Mouse (Mus musculus) liver, postnatal 0 days (tissue): ENCODE data around the gene Tmem72.

Experiments
- CTCF ChIP-seq: sonication (generic); IDR thresholded peaks from 2 replicates; pipeline ENCODE4 v1.5.1; 2016; ENCODE audit warnings: antibody characterized with exemption, low read depth
- EP300 ChIP-seq: IDR thresholded peaks from 2 replicates; pipeline ENCODE4 v1.6.1; 2016; ENCODE audit warnings: antibody characterized with exemption, low read depth, mild to moderate bottlenecking

DNA sequence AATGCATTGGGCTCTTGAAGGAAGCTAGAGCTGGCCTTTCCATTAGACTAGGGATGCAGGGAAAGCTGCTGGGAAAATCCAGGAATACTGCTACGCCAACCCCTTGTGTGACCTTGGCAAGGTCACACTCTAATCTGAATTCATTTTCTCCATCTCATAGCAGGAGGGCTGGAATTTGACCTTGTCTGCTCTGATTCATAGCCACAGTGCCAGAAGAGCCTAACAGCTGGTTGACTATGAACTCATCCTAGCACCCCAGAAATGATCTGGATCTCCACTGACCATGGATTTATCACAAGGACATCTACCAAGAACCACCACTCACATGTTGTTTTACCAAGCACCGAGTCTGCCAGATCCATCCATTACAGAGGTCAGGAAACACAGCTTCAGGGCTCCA is 1.5 kb downstream of the Tmem72 start:
- TF ChIP-seq CTCF (no peak), EP300 (no peak)
